Mouse (Mus musculus): ENCODE results near the gene Nfib.

- TF ChIP-seq MAX (IDR thresholded peaks at IDR 0.05; ENCODE audit: low read depth) (no peak), POLR2A (IDR thresholded peaks at IDR 0.05; ENCODE audit: insufficient read length, low read depth) (no peak), USF1 (IDR thresholded peaks at IDR 0.05; ENCODE audit: low read depth) (no peak), E2F4 (IDR thresholded peaks at IDR 0.05; ENCODE audit: insufficient read depth) (no peak), MYOG (IDR thresholded peaks at IDR 0.05; ENCODE audit: control insufficient read depth in 1 of 3, insufficient read depth in 1 of 3, insufficient read length in 2 of 3, low read depth in 2 of 3) (no peak), POLR2AphosphoS2 (IDR thresholded peaks at IDR 0.05; ENCODE audit: insufficient read length, low read depth) (no peak), MYOD1 (IDR thresholded peaks at IDR 0.05; ENCODE audit: control insufficient read depth in 1 of 3, insufficient read length in 2 of 3, low read depth in 2 of 3) (no peak), CEBPB (IDR thresholded peaks at IDR 0.05; ENCODE audit: insufficient read depth, poor library complexity, severe bottlenecking) (no peak)
Observed at GRCm38 (mm10) chr4:82684088-82684715, 21.3 kb downstream of the Nfib start.

All from myocyte (in vitro differentiated cells).